Mouse (Mus musculus) lung, adult 2 months (tissue): Measurements from ENCODE around the gene Acp4.

Experiments
- CTCF ChIP-seq: fragments of 200-500 bp; IDR thresholded peaks from 2 replicates; pipeline ENCODE4 v1.5.1; 2011; ENCODE audit warnings: mild to moderate bottlenecking, low read length, control low read depth; ENCODE audit not compliant: insufficient read depth
- POLR2A ChIP-seq: fragments of 200-500 bp; IDR thresholded peaks from 2 replicates; pipeline ENCODE4 v1.6.1; 2011; ENCODE audit warnings: low read depth, mild to moderate bottlenecking, control low read depth, low read length, borderline replicate concordance; ENCODE audit errors: extremely low read depth

DNA sequence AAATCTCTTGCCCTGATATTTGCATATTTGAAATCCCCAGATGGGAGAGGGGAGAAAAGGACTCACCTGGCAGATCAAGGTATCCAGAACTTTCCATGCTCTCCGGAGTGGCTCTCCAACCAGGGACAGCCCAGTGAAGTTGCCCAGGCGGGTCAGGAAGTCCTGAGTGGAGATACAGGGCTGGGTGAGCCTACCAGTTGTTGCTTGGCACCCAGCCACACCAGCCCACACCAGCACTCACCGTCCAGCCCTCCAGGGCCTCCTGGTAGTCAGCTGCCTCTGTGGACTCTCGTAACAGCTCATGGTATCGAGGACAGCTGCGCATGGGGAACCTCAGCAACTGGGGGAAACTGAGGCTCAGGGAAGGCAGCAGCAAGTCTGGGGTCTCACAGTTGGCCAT lies 2.2 kb downstream of the Acp4 start:
- TF ChIP-seq POLR2A (no peak), CTCF (no peak)
